Mouse (Mus musculus): Measurements from ENCODE around the gene Fam19a1. TPM values are rescaled to one million over a fixed set of nuclear protein-coding genes. Genes with fewer than 3 reads are reported as not detected.

The Fam19a1 gene
- polyA plus RNA-seq, 1 experiment from 2014 or later: 17.5 TPM

GRCm38 (mm10) chr6:96595201-96595600 lies 482.2 kb downstream of the Fam19a1 start:
- no peaks in the 10 kb centered on the region for H3K27me3 ChIP-seq
- no peaks in the 10 kb centered on the region for H3K9me3 ChIP-seq
- no peaks in the 10 kb centered on the region for H3K36me3 ChIP-seq
- H3K9ac ChIP-seq (replicated peaks): no peak overlapping the region
- no peak for ATAC-seq (replicated peaks)
- H3K4me3 ChIP-seq: no peak overlapping the region
- WGBS: 94% methylated on average over 10 of the region's 10 CpGs
- no peaks in the 10 kb centered on the region for H3K4me1 ChIP-seq
- no peak overlapping the region for H3K4me2 ChIP-seq (replicated peaks)
- no peak overlapping the region for H3K27ac ChIP-seq (replicated peaks)

GRCm38 (mm10) chr6:96624196-96624595 lies 511.2 kb downstream of the Fam19a1 start:
- Histone ChIP-seq H3K27ac (replicated peaks) (no peak overlapping the region), H3K9ac (replicated peaks) (no peak overlapping the region), H3K4me2 (replicated peaks) (no peak overlapping the region), H3K4me3 (no peak overlapping the region), H3K9me3 (no peaks in the 10 kb centered on the region), H3K36me3 (no peaks in the 10 kb centered on the region), H3K4me1 (no peaks in the 10 kb centered on the region), H3K27me3 (no peaks in the 10 kb centered on the region)
- WGBS: 38% methylated on average over 1 of the region's 1 CpGs
- ATAC-seq (replicated peaks): no peak

- no peak overlapping the region for H3K9ac ChIP-seq (replicated peaks)
- H3K27me3 ChIP-seq: no peaks in the 10 kb centered on the region
- 36% methylated on average over 6 of the region's 6 CpGs for WGBS
- peak; percentile 94 for ATAC-seq (replicated peaks)
- H3K4me3 ChIP-seq: no peak overlapping the region
- H3K4me2 ChIP-seq (replicated peaks): no peak overlapping the region
- H3K9me3 ChIP-seq: no peaks in the 10 kb centered on the region
- H3K4me1 ChIP-seq: peaks cover 15% of the 10 kb centered on the region
- H3K27ac ChIP-seq (replicated peaks): no peak overlapping the region; the same call in 1 of the 2 replicates
- no peaks in the 10 kb centered on the region for H3K36me3 ChIP-seq
These were observed 518.6 kb downstream of the Fam19a1 start for GRCm38 (mm10) chr6:96631518-96631917.

- no peak overlapping the region for H3K4me2 ChIP-seq (replicated peaks)
- no peak overlapping the region for H3K27ac ChIP-seq (replicated peaks)
- 50% methylated on average over 3 of the region's 3 CpGs for WGBS
- no peaks in the 10 kb centered on the region for H3K9me3 ChIP-seq
- H3K27me3 ChIP-seq: no peaks in the 10 kb centered on the region
- H3K4me1 ChIP-seq: peaks cover 15% of the 10 kb centered on the region
- 0 out of 2 replicates have a peak, but pooled peaks have one; percentile 39 for ATAC-seq (replicated peaks)
- no peaks in the 10 kb centered on the region for H3K36me3 ChIP-seq
- H3K9ac ChIP-seq (replicated peaks): no peak overlapping the region
- no peak overlapping the region for H3K4me3 ChIP-seq
These were observed 519.3 kb downstream of the Fam19a1 start for GRCm38 (mm10) chr6:96632243-96632642.

- no peak for ATAC-seq (replicated peaks)
- Histone ChIP-seq H3K4me2 (replicated peaks) (no peak overlapping the region), H3K4me3 (no peak overlapping the region), H3K36me3 (no peaks in the 10 kb centered on the region), H3K4me1 (peaks cover 15% of the 10 kb centered on the region), H3K9ac (replicated peaks) (no peak overlapping the region), H3K27me3 (no peaks in the 10 kb centered on the region), H3K9me3 (no peaks in the 10 kb centered on the region), H3K27ac (replicated peaks) (no peak overlapping the region)
- 87% methylated on average over 2 of the region's 2 CpGs for WGBS
These were observed 522.7 kb downstream of the Fam19a1 start for GRCm38 (mm10) chr6:96635663-96636062.

- 83% methylated on average over 2 of the region's 2 CpGs for WGBS
- H3K4me1 ChIP-seq: no peaks in the 10 kb centered on the region
- no peaks in the 10 kb centered on the region for H3K27me3 ChIP-seq
- no peak overlapping the region for H3K27ac ChIP-seq (replicated peaks)
- no peak overlapping the region for H3K4me3 ChIP-seq
- H3K4me2 ChIP-seq (replicated peaks): no peak overlapping the region
- no peak overlapping the region for H3K9ac ChIP-seq (replicated peaks)
- no peaks in the 10 kb centered on the region for H3K36me3 ChIP-seq
- ATAC-seq (replicated peaks): no peak
- no peaks in the 10 kb centered on the region for H3K9me3 ChIP-seq
These were observed 535.8 kb downstream of the Fam19a1 start for GRCm38 (mm10) chr6:96648742-96649141.

- Histone ChIP-seq H3K9ac (replicated peaks) (no peak overlapping the region), H3K4me2 (replicated peaks) (no peak overlapping the region), H3K27me3 (no peaks in the 10 kb centered on the region), H3K4me1 (no peaks in the 10 kb centered on the region), H3K27ac (replicated peaks) (no peak overlapping the region), H3K36me3 (no peaks in the 10 kb centered on the region), H3K9me3 (no peaks in the 10 kb centered on the region), H3K4me3 (no peak overlapping the region)
- 83% methylated on average over 5 of the region's 5 CpGs for WGBS
- no peak for ATAC-seq (replicated peaks)
These were observed 536.3 kb downstream of the Fam19a1 start for GRCm38 (mm10) chr6:96649267-96649666.

GRCm38 (mm10) chr6:96666311-96666710 lies 553.4 kb downstream of the Fam19a1 start:
- ATAC-seq (replicated peaks): no peak
- H3K9ac ChIP-seq (replicated peaks): no peak overlapping the region
- no peaks in the 10 kb centered on the region for H3K4me1 ChIP-seq
- H3K4me2 ChIP-seq (replicated peaks): no peak overlapping the region
- no peak overlapping the region for H3K27ac ChIP-seq (replicated peaks)
- H3K36me3 ChIP-seq: no peaks in the 10 kb centered on the region
- H3K9me3 ChIP-seq: no peaks in the 10 kb centered on the region
- H3K4me3 ChIP-seq: no peak overlapping the region
- 92% methylated on average over 1 of the region's 1 CpGs for WGBS
- H3K27me3 ChIP-seq: no peaks in the 10 kb centered on the region

- Histone ChIP-seq H3K27me3 (no peaks in the 10 kb centered on the region), H3K27ac (replicated peaks) (no peak overlapping the region), H3K9me3 (no peaks in the 10 kb centered on the region), H3K4me2 (replicated peaks) (no peak overlapping the region), H3K4me3 (no peak overlapping the region), H3K9ac (replicated peaks) (no peak overlapping the region), H3K36me3 (no peaks in the 10 kb centered on the region), H3K4me1 (no peaks in the 10 kb centered on the region)
- no peak for ATAC-seq (replicated peaks)
- WGBS: 92% methylated on average over 3 of the region's 3 CpGs
These were observed 564.9 kb downstream of the Fam19a1 start for GRCm38 (mm10) chr6:96677813-96678212.

Other genes with a start within 250 kb of the Fam19a1 start
- gene 1700123L14Rik, start 53.1 kb downstream of the Fam19a1 start, polyA plus RNA-seq (2015; fragmentation: Nextera tagmentation; extraction: Ambion mirVana): 0.10 and 0.19 TPM in 2 replicates

Data from forebrain, embryonic 15.5 days (tissue).